Mouse (Mus musculus) heart, embryonic 10.5 days (tissue): ENCODE measurements around the gene Myl9. TPM values are rescaled to one million over a fixed set of nuclear protein-coding genes. Genes with fewer than 3 reads are reported as not detected.
A peak's percentile ranks its signal among the peaks of the same experiment; 100 is the strongest.
"Not testable (repeated sequence)": the region's sequence is repeated elsewhere in the genome, so short reads cannot be mapped to it uniquely, and the experiment has no call there.

Experiments
- DNase-seq: peaks from one replicate; pipeline ENCODE4 v3.0.0-alpha.2; 2017; ENCODE audit warnings: low spot score
- H3K27ac ChIP-seq: fragments of 300-500 bp; sonication (generic); 2 replicates; pipeline ENCODE4 v1.5.1; 2016; ENCODE audit warnings: mild to moderate bottlenecking
- H3K27me3 ChIP-seq: fragments of 300-500 bp; sonication (generic); 2 replicates; pipeline ENCODE4 v1.6.1; 2016; ENCODE audit warnings: mild to moderate bottlenecking; ENCODE audit not compliant: poor library complexity, insufficient read depth, severe bottlenecking
- H3K36me3 ChIP-seq: fragments of 300-500 bp; sonication (generic); 2 replicates; pipeline ENCODE4 v1.6.1; 2016; ENCODE audit warnings: mild to moderate bottlenecking, moderate library complexity
- H3K4me1 ChIP-seq: fragments of 300-500 bp; sonication (generic); 2 replicates; pipeline ENCODE4 v1.6.1; 2016; ENCODE audit warnings: mild to moderate bottlenecking
- H3K4me3 ChIP-seq: fragments of 300-500 bp; sonication (generic); 2 replicates; pipeline ENCODE4 v1.5.1; 2016; ENCODE audit warnings: mild to moderate bottlenecking, moderate library complexity
- H3K9me3 ChIP-seq: fragments of 300-500 bp; sonication (generic); 2 replicates; pipeline ENCODE4 v1.6.1; 2016; ENCODE audit warnings: mild to moderate bottlenecking, moderate library complexity
- WGBS: fragments of 180-500 bp; shearing (Covaris S2); methylation state at CpG from one replicate; pipeline ENCODE4 v1.1.7; 2016; 5-methylcytosine and 5-hydroxymethylcytosine counted together
- polyA plus RNA-seq: library from polyadenylated mRNA; unstranded; fragments of >200 nt; fragmentation: Nextera tagmentation; extraction: Ambion mirVana; gene quantifications from 2 replicates; pipeline ENCODE4 v1.2.1, GENCODE M21; 2016

Myl9 gene
- polyA plus RNA-seq, 1 experiment from 2014 or later = 1,471 TPM

DNA sequence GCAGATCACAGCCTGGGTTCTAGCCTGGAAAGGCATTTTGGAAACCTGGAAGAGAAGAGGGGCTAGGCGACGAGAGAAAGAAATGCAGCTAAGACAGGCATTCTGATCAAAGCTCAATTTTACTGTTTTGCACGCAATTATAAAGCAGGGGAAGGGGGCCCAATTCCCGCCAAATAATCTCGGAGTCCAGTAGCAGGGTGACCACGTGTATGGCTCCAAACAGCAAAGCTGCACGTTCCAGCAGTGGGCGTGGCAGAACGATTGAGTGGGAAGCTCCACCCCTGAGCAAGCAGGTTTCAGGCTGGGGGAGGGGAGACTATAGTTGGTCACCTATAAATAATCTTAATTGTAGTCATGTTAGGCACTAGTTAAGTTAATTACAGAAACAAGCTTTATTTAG lies 26.9 kb downstream of the Myl9 start:
- 52% methylated on average over 9 of the region's 9 CpGs for WGBS

DNA sequence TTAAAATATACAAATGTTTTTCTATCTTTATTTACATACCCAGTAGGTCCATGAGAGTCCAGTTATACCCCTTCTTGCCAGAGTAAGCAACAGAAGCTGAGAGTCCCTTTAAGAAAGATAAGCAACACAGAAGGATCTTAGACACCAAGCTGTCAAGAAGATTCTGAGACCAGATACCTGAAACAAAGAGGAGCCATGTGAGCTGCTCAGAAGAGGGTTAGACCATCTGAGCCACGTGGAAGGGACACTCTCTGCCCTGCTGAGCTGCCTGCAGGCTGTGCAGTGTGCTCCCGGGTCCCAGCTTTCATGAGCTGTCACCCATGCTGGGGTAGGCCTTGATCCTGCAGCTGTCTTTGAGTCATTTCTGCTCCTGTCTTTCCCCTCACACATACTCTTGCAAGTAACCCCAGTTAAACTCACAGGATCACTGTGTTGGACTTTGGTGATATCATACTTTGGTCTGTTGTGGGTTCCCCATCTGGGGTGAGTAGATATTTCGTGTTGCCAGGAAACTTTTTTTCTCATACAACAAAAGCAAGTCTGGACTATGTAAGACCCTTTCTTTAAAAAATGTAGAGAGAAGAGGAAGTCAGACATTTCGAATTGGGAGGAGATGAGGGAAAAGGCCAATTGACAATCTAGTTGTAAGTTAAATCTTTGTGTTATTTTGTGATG lies 28.6 kb downstream of the Myl9 start:
- H3K4me1 ChIP-seq = no peaks in the 10 kb centered on the region
- H3K36me3 ChIP-seq = no peaks in the 10 kb centered on the region
- whole genome bisulfite sequencing = 59% methylated on average over 4 of the region's 4 CpGs
- H3K4me3 ChIP-seq = no peak overlapping the region
- H3K27me3 ChIP-seq = no peaks in the 10 kb centered on the region
- no peak overlapping the region for H3K27ac ChIP-seq
- H3K9me3 ChIP-seq = no peaks in the 10 kb centered on the region
- DNase-seq = peak; percentile 41

More for the DNA sequence above, 26.9 kb downstream of the Myl9 start:
- H3K27ac ChIP-seq, H3K4me3 ChIP-seq, H3K27me3 ChIP-seq, H3K4me1 ChIP-seq, H3K9me3 ChIP-seq, H3K36me3 ChIP-seq: not testable (repeated sequence)
- peak; percentile 74 for DNase-seq

DNA sequence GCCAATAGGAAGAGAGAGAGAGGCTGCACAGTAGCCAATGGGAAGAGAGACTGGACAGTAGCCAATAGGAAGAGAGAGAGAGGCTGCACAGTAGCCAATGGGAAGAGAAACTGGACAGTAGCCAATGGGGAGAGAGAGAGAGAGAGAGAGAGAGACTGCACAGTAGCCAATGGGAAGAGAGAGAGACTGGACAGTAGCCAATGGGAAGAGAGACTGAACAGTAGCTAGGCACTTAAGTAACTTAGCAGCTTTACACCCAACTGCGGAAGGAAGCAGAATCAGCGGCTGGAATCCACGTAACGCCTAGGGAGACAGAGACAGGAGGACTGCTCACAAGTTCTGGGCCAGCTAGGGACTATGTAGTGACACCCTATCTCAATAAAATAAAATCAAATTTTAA lies 29.4 kb downstream of the Myl9 start:
- Histone ChIP-seq H3K9me3 (no peaks in the 10 kb centered on the region), H3K4me1 (0 out of 2 replicates have a peak, but pooled peaks cover 2% of the 10 kb centered on the region), H3K27ac (no peak overlapping the region), H3K4me3 (no peak overlapping the region), H3K36me3 (no peaks in the 10 kb centered on the region), H3K27me3 (no peaks in the 10 kb centered on the region)
- 88% methylated on average over 4 of the region's 4 CpGs for WGBS
- DNase-seq = peak; percentile 31

DNA sequence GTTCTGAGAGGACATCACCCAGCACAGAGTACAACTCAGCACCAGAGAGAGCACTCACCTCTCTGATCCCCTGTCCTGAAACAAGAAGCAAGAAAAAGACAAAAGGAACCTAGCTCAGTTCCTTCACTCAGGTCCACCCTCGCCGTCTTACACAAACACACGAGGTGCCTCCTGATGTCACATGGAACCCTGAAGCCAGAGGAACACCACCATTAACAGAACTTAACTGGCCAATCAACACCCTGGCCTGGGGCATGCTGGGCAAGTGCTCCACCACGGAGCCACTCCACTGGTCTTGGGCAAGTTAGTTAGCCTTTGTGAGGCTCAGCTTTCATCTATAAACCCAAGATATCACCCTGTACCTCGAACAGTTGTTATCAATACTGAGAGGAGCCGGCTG lies 31.7 kb downstream of the Myl9 start:
- no peaks in the 10 kb centered on the region for H3K9me3 ChIP-seq
- no peaks in the 10 kb centered on the region for H3K27me3 ChIP-seq
- 0 out of 2 replicates have a peak, but pooled peaks cover 9% of the 10 kb centered on the region for H3K4me1 ChIP-seq
- WGBS = 67% methylated on average over 6 of the region's 6 CpGs
- H3K27ac ChIP-seq = no peak overlapping the region
- H3K4me3 ChIP-seq = no peak overlapping the region
- no peaks in the 10 kb centered on the region for H3K36me3 ChIP-seq
- no peak for DNase-seq

DNA sequence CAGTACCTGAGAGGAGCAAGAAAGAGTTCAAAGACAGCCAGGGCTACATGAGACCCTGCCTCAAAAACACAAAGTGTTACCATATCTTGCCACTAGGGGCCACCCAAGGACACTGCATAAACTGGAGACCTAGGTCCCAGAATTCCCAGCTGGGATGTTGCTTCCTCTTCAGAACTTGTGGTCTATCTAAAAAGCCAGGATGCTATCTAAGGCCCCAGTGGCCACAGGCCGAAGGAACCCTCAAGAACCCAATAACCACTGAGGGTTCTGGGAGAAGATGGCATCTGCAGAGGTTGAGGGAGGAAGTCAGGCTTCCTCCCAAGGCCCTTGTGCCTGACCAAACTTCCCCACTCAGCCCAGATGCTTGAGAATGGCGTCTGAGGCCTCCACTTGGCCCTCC lies 34.4 kb downstream of the Myl9 start:
- H3K27ac ChIP-seq = peak overlapping the region; percentile 44
- H3K9me3 ChIP-seq = no peaks in the 10 kb centered on the region
- 40% methylated on average over 2 of the region's 2 CpGs for WGBS

DNA sequence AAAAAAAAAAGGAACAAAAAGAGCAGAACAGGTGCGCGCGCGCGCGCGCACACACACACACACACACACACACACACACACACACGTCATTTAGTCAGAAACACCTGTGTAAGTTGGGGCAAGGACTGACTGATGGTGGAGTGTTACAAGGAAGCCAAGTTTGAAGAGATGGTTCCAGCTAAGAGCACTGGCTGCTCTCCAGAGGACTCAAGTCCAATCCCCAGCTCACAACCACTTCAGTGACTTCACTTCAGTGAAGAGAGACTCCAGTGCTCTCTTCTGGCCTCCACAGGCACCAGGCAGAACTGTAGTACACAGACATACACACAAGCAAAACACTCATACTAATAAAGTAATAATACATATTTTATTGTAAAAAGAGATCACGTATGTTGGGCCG lies 35.5 kb downstream of the Myl9 start:
- no peak overlapping the region for H3K4me3 ChIP-seq
- H3K27ac ChIP-seq = no peak overlapping the region
- 98% methylated on average over 10 of the region's 10 CpGs for WGBS
- peaks cover 28% of the 10 kb centered on the region for H3K4me1 ChIP-seq
- DNase-seq = no peak
- no peaks in the 10 kb centered on the region for H3K27me3 ChIP-seq
- no peaks in the 10 kb centered on the region for H3K36me3 ChIP-seq
- no peaks in the 10 kb centered on the region for H3K9me3 ChIP-seq

More for the DNA sequence above, 34.4 kb downstream of the Myl9 start:
- no peak for DNase-seq
- peaks cover 17% of the 10 kb centered on the region for H3K4me1 ChIP-seq
- no peaks in the 10 kb centered on the region for H3K27me3 ChIP-seq
- no peak overlapping the region for H3K4me3 ChIP-seq
- no peaks in the 10 kb centered on the region for H3K36me3 ChIP-seq

DNA sequence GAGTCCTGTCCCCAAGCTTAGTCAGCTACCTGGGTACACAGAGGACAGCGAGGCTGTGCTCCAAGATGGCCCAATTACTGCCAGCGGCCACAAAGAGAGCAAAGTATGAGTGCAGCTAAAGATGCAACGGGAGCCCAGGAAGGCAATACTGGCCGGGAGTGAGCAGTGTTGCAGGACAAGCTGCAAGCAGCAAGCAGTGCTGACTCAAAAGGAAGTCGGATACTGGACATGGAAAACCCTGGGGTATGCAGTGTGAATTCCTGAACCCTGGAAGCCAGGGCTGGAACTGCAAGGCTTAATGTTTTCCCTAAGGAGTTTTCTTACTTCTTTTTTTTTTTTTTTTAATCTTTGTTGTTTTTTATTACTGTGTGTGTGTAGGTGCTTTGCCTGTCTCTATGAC lies 36.3 kb downstream of the Myl9 start:
- H3K4me3 ChIP-seq = no peak overlapping the region
- no peaks in the 10 kb centered on the region for H3K36me3 ChIP-seq
- H3K4me1 ChIP-seq = peaks cover 28% of the 10 kb centered on the region
- no peak overlapping the region for H3K27ac ChIP-seq
- WGBS = 74% methylated on average over 5 of the region's 5 CpGs
- H3K9me3 ChIP-seq = no peaks in the 10 kb centered on the region
- DNase-seq = peak; percentile 74
- H3K27me3 ChIP-seq = no peaks in the 10 kb centered on the region

DNA sequence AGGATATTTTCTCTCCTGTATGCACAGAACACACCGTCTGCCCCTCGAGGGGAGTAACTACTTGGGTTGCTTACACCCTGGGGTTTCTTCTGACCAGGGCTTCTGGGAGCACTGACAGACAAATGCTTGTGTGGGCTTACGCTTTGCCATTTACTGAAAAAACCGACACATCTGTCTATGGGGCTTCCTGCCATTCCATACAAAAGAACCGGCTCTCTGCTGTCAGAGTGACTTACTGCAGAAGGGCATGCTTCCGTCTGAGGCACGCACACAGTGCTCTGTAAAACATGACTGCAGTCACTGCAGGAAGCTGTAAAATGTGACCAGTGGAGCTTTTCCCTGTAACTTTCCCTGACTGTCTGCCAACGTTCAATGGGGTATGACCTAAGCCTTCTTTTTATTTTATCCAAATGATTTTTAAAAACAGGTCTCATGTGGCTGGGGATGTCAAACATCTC lies 39.2 kb downstream of the Myl9 start:
- 34% methylated on average over 8 of the region's 8 CpGs for WGBS

DNA sequence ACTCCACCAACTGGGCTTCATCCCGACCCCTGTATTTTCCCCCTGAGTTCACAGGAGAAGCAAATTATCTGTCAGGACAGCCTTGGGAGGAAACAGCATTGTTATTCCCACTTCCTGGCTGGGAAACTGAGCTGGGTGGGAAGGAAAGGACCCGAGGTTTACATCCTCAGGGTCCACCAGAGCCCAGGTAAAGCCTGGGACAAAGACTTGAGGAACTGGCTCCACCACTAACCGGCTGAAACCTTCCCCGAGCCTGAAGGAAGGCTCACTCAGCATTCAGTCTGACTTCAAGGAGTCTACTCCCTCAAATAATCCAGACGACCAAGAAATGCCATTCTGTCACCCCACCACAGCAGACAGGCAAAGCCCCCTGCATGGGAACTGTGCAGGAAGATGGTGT lies 39.7 kb downstream of the Myl9 start:
- 30% methylated on average over 5 of the region's 5 CpGs for WGBS
- H3K36me3 ChIP-seq = no peaks in the 10 kb centered on the region
- H3K27me3 ChIP-seq = no peaks in the 10 kb centered on the region
- H3K9me3 ChIP-seq = no peaks in the 10 kb centered on the region
- H3K27ac ChIP-seq = peak overlapping the region; percentile 54
- peaks cover 23% of the 10 kb centered on the region for H3K4me1 ChIP-seq
- no peak for DNase-seq
- no peak overlapping the region for H3K4me3 ChIP-seq

More for the DNA sequence above, 39.2 kb downstream of the Myl9 start:
- DNase-seq = no peak
- peak overlapping the region; percentile 54 for H3K27ac ChIP-seq
- no peaks in the 10 kb centered on the region for H3K36me3 ChIP-seq
- no peaks in the 10 kb centered on the region for H3K27me3 ChIP-seq
- no peaks in the 10 kb centered on the region for H3K9me3 ChIP-seq
- H3K4me1 ChIP-seq = peaks cover 28% of the 10 kb centered on the region
- H3K4me3 ChIP-seq = no peak overlapping the region

DNA sequence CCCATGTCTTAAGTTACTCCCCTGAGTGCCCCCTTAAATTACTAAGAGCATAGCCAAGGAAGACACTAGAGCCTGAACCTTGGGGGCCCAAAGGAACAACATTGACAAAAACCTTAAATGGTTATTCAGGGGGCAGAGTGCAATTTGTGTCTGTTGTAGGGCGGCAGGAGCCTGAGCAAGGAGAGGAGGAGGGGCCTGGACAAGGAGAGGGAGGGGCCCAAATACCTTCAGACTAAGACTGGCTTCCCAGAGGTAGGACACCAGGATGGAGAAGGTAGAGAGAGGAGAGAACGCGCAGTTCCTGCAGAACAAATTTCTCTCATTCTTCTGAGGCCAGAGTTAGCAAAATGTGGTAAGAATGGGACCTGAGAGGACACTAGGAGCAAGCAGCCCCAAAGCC lies 40.2 kb downstream of the Myl9 start:
- WGBS = 61% methylated on average over 3 of the region's 3 CpGs
- Histone ChIP-seq H3K9me3 (no peaks in the 10 kb centered on the region), H3K27ac (peak overlapping the region; percentile 54; the same call in 1 of the 2 replicates)

DNA sequence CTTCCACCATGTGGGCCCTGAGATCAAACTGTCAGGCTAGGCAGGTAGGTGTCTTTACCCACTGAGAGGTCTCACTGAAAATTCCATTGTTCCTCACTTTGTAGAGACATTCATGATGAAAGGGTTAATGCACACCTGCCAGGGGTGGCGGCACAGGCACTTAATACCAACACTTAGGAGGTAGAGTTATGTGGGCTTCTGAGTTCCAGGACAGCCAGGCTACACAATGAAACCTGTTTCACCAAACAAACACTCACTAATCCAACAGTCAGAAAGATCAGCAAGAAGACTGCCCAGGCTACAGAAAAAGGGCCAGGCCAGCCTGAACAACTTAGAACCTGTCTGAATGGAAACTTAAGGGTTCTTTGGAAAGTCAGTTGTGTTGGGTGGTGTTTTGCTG lies 40.9 kb downstream of the Myl9 start:
- Histone ChIP-seq H3K4me1 (peaks cover 19% of the 10 kb centered on the region), H3K27ac (no peak overlapping the region), H3K27me3 (no peaks in the 10 kb centered on the region), H3K9me3 (no peaks in the 10 kb centered on the region), H3K36me3 (no peaks in the 10 kb centered on the region), H3K4me3 (no peak overlapping the region)
- 65% methylated on average over 1 of the region's 1 CpGs for whole genome bisulfite sequencing
- no peak for DNase-seq

More for the DNA sequence above, 40.2 kb downstream of the Myl9 start:
- DNase-seq = no peak
- no peaks in the 10 kb centered on the region for H3K36me3 ChIP-seq
- no peak overlapping the region for H3K4me3 ChIP-seq
- H3K27me3 ChIP-seq = no peaks in the 10 kb centered on the region
- peaks cover 19% of the 10 kb centered on the region for H3K4me1 ChIP-seq

DNA sequence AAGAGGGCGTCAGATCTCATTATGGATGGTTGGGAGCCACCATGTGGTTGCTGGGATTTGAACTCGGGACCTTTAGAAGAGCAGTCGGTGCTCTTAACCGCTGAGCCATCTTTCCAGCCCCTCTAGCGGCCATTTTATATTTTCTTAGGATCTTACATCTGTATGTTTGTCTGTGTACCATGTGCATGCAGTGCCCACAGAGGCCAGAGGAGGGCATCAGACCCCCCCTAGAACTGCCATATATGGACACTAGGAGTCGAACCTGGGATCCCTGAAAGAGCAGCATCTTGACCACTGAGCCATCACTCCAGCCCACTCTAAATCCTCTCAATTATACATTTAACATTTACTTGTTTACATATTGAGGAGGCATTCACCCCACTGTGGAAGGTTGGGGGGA lies 49.9 kb downstream of the Myl9 start:
- not testable (repeated sequence) for H3K27ac ChIP-seq, H3K4me3 ChIP-seq, DNase-seq, H3K27me3 ChIP-seq, H3K4me1 ChIP-seq, H3K9me3 ChIP-seq
- WGBS = 86% methylated on average over 6 of the region's 6 CpGs
- H3K36me3 ChIP-seq = peaks cover 20% of the 10 kb centered on the region
